Mouse (Mus musculus): ENCODE measurements around the gene Aars2. TPM values are rescaled to one million over a fixed set of nuclear protein-coding genes. Genes with fewer than 3 reads are reported as not detected.
A peak's percentile ranks its signal among the peaks of the same experiment; 100 is the strongest.

The Aars2 gene
- polyA plus RNA-seq (2012; rRNA removed), result 29.1 and 31.0 TPM in 2 replicates

DNA sequence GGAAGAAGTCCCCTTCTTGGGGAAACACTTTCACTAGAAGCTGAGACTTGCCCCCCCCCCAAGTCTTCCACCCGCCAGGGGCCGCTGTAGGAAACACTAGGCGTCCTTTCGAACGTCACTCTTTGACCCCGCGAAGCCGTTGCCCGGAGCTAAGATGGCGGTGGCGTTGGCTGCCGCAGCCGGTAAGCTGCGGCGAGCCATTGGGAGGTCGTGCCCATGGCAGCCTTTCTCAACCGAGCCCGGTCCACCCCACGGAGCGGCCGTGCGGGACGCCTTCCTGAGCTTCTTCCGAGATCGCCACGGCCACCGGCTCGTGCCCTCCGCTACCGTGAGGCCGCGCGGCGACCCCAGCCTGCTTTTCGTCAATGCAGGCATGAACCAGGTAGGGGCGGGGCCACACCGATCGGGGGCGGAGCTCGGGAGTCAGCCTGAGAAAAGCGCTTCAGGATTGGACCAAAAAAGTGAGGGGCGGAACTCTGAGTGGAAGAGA is at the start of gene Aars2:
Gene Aars2, plus strand, starts transcription at position 142 of the 490 bp plus-strand sequence.
- H3K4me3 ChIP-seq (ENCODE audit: insufficient read depth, low read length), result peak within 1 kb of the TSS; percentile 59
- peaks cover 4% of the 10 kb centered on the region for H3K4me1 ChIP-seq (ENCODE audit: control insufficient read depth, insufficient read depth, low read length)
- peak within 1 kb of the TSS; percentile 97 for H3K27ac ChIP-seq (ENCODE audit: insufficient read depth, low read length)
- TF ChIP-seq CTCF (IDR thresholded peaks at IDR 0.05; ENCODE audit: extremely low read depth, insufficient read depth, low read length), result peak; percentile 60
- TF ChIP-seq POLR2A (IDR thresholded peaks at IDR 0.05; ENCODE audit: extremely low read depth, insufficient read depth, low read length), result peak; percentile 45; the same call in 1 of the 2 replicates

DNA sequence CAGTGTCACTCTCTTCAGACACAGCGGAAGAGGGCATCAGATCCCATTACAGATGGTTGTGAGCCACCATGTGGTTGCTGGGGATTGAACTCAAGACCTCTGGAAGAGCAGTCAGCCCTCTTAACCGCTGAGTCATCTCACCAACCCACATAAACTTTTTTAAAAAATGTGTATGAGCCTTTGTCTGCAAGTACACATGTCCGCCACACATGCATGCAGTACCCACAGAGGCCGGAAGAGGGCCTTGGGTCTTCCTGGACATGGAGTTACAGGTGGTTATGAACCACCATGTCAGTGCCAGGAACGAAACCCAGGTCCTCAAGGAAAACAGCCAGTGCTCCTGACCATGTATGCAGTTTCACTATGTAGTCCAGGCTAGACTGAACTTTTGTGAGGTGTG is 49.2 kb upstream of the Aars2 start:
- H3K4me1 ChIP-seq (ENCODE audit: control insufficient read depth, insufficient read depth, low read length), result peaks cover 6% of the 10 kb centered on the region; the same call in 1 of the 2 replicates
- TF ChIP-seq CTCF (IDR thresholded peaks at IDR 0.05; ENCODE audit: extremely low read depth, insufficient read depth, low read length), result no peak
- TF ChIP-seq POLR2A (IDR thresholded peaks at IDR 0.05; ENCODE audit: extremely low read depth, insufficient read depth, low read length), result no peak
- H3K4me3 ChIP-seq (ENCODE audit: insufficient read depth, low read length), result no peak overlapping the region
- no peak overlapping the region for H3K27ac ChIP-seq (ENCODE audit: insufficient read depth, low read length)

DNA sequence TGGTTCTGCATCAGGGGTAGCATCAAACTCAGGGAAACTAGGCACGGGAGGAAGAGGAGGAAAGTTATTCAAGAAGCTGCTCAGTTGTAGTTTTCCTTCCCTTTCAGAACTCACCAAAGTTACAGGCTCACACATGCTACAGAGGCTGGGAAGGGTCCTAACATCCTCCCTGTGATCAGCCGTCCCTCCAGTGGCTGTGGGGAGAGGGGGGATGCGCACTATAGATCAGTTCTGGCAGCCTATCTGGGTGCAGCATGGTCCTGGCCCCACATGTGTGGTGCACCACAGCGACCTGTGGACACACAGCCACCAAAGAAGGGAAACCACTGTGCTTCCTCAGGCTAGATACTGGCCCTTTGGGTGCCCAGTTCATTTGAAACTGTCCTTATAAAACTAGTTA is 48.1 kb upstream of the Aars2 start:
- H3K27ac ChIP-seq (ENCODE audit: insufficient read depth, low read length), result no peak overlapping the region
- TF ChIP-seq POLR2A (IDR thresholded peaks at IDR 0.05; ENCODE audit: extremely low read depth, insufficient read depth, low read length), result no peak
- no peak for TF ChIP-seq CTCF (IDR thresholded peaks at IDR 0.05; ENCODE audit: extremely low read depth, insufficient read depth, low read length)
- H3K4me1 ChIP-seq (ENCODE audit: control insufficient read depth, insufficient read depth, low read length), result peaks cover 6% of the 10 kb centered on the region; the same call in 1 of the 2 replicates
- H3K4me3 ChIP-seq (ENCODE audit: insufficient read depth, low read length), result no peak overlapping the region

DNA sequence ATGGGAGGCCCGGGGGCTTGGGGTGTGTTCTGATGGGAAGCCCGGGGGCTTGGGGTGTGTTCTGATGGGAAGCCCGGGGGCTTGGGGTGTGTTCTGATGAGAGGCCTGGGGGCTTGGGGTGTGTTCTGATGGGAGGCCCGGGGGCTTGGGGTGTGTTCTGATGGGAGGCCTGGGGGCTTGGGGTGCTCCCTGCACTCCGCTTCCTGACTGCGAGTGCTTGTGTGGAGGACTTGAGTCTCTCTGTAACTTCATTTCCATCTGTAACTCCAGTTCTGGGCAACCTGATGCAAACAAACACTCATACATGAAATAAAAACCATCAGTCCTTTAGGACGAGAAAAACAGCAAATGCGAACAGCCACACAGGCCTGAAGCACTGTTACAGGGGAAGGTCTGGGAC is 47.6 kb upstream of the Aars2 start:
- Histone ChIP-seq H3K27ac (ENCODE audit: insufficient read depth, low read length) (no peak overlapping the region), H3K4me1 (ENCODE audit: control insufficient read depth, insufficient read depth, low read length) (peaks cover 6% of the 10 kb centered on the region; the same call in 1 of the 2 replicates), H3K4me3 (ENCODE audit: insufficient read depth, low read length) (no peak overlapping the region)
- TF ChIP-seq POLR2A (IDR thresholded peaks at IDR 0.05; ENCODE audit: extremely low read depth, insufficient read depth, low read length), result no peak
- TF ChIP-seq CTCF (IDR thresholded peaks at IDR 0.05; ENCODE audit: extremely low read depth, insufficient read depth, low read length), result no peak

DNA sequence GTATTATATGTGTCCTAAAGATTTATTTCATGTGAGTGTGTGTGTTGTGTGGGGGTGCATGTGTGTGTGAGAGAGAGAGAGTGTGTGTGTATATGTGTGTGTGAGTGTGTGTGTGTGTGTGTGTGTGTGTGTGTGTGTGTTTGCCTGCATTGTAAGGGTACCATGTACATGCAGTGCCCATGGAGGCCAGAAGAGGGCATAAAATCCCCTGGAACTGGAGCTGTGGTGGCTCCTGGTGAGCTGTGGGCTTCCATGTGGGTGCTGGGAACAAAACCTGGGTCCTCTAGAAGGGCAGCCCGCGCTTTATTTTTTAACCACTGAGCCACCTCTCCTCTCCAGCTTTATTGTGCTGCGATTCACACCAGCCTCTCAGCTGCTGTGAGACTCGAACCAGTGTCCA is 44.1 kb upstream of the Aars2 start:
- H3K27ac ChIP-seq (ENCODE audit: insufficient read depth, low read length), result no peak overlapping the region
- no peak for TF ChIP-seq POLR2A (IDR thresholded peaks at IDR 0.05; ENCODE audit: extremely low read depth, insufficient read depth, low read length)
- TF ChIP-seq CTCF (IDR thresholded peaks at IDR 0.05; ENCODE audit: extremely low read depth, insufficient read depth, low read length), result no peak
- no peaks in the 10 kb centered on the region for H3K4me1 ChIP-seq (ENCODE audit: control insufficient read depth, insufficient read depth, low read length)
- H3K4me3 ChIP-seq (ENCODE audit: insufficient read depth, low read length), result no peak overlapping the region

DNA sequence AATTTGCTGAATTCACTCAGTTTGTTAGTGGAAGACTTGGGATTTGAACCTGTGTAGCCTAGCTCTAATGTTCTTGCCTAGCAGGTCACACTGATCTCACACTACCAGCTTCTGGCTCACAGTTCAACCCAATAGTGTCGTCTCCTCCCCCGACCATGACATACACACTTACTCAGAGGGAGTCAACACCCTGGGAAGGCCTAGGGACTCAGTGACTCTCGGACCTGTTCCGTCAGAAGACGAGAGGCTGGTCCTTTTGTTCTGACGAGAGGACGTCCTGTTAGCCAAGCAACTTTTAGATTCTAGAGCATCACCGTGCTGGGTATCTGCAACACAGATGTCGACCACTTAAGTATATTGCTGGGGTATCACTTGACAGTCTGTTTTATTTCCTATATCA is 42.4 kb upstream of the Aars2 start:
- TF ChIP-seq POLR2A (IDR thresholded peaks at IDR 0.05; ENCODE audit: extremely low read depth, insufficient read depth, low read length) (no peak), CTCF (IDR thresholded peaks at IDR 0.05; ENCODE audit: extremely low read depth, insufficient read depth, low read length) (no peak)

DNA sequence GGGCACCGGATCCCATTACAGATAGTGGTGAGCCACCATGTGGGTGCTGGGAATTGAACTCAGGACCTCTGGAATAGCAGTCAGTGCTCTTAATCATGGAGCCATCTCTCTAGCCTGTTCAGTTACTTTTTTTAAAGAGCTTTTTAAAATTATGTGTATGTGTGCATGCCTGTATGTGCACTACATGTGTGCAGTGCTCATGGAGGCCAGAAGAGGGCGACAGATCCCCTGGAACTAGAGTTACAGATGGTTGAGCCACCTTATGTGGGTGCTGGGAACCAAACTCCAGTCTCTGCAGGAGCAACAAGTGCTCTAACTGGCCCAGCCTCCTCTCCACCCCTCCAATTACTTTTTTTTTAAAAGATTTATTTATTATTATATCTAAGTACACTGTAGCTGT is 39.9 kb upstream of the Aars2 start:
- no peak for TF ChIP-seq CTCF (IDR thresholded peaks at IDR 0.05; ENCODE audit: extremely low read depth, insufficient read depth, low read length)
- no peak for TF ChIP-seq POLR2A (IDR thresholded peaks at IDR 0.05; ENCODE audit: extremely low read depth, insufficient read depth, low read length)
- Histone ChIP-seq H3K27ac (ENCODE audit: insufficient read depth, low read length) (no peak overlapping the region), H3K4me3 (ENCODE audit: insufficient read depth, low read length) (no peak overlapping the region), H3K4me1 (ENCODE audit: control insufficient read depth, insufficient read depth, low read length) (0 out of 2 replicates have a peak, but pooled peaks cover 3% of the 10 kb centered on the region)

More for the DNA sequence above, 42.4 kb upstream of the Aars2 start:
- no peak overlapping the region for H3K27ac ChIP-seq (ENCODE audit: insufficient read depth, low read length)
- no peaks in the 10 kb centered on the region for H3K4me1 ChIP-seq (ENCODE audit: control insufficient read depth, insufficient read depth, low read length)
- H3K4me3 ChIP-seq (ENCODE audit: insufficient read depth, low read length), result no peak overlapping the region

DNA sequence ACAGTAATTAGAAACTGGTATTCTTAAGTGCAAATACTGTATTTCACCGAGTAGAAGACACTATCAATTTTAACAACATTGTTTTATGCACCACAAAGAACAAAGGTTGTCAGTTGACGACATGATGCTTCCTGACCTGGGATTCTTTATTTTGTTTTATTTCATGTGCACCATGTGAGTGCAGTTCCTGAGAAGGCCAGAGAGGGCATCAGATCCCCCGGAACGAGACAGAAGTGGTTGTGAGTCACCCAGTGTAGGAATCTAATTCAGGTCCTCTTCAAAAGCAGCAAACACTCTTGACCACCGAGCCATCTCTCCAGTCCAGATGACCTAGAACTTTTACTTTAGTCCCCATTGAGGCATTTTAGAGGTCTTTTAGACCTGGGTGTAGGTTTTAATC is 38.3 kb upstream of the Aars2 start:
- 0 out of 2 replicates have a peak, but pooled peaks cover 3% of the 10 kb centered on the region for H3K4me1 ChIP-seq (ENCODE audit: control insufficient read depth, insufficient read depth, low read length)
- TF ChIP-seq POLR2A (IDR thresholded peaks at IDR 0.05; ENCODE audit: extremely low read depth, insufficient read depth, low read length) (no peak), CTCF (IDR thresholded peaks at IDR 0.05; ENCODE audit: extremely low read depth, insufficient read depth, low read length) (no peak)
- H3K4me3 ChIP-seq (ENCODE audit: insufficient read depth, low read length), result no peak overlapping the region
- no peak overlapping the region for H3K27ac ChIP-seq (ENCODE audit: insufficient read depth, low read length)

DNA sequence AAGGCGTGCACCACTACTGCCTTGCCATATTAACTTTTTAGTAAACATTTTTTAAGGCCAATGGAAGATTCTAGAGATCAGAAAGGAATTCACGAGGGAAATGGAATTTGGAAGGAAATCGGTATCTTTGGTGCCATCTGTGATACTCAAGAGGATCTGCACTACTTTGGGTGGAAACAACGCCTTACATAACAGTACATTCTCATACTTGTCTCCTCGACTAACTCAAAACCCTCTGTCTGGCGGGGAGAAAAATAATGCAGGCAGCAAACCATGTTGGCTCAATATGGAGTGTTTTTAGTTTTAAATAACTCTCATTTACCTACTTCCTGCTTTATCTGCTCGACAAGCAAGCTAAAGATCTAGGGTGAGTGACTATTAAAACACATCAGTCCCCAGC is 35.9 kb upstream of the Aars2 start:
- Histone ChIP-seq H3K27ac (ENCODE audit: insufficient read depth, low read length) (peak overlapping the region; percentile 17; the same call in 1 of the 2 replicates), H3K4me1 (ENCODE audit: control insufficient read depth, insufficient read depth, low read length) (peaks cover 4% of the 10 kb centered on the region; the same call in 1 of the 2 replicates), H3K4me3 (ENCODE audit: insufficient read depth, low read length) (no peak overlapping the region)
- TF ChIP-seq POLR2A (IDR thresholded peaks at IDR 0.05; ENCODE audit: extremely low read depth, insufficient read depth, low read length) (no peak), CTCF (IDR thresholded peaks at IDR 0.05; ENCODE audit: extremely low read depth, insufficient read depth, low read length) (no peak)

DNA sequence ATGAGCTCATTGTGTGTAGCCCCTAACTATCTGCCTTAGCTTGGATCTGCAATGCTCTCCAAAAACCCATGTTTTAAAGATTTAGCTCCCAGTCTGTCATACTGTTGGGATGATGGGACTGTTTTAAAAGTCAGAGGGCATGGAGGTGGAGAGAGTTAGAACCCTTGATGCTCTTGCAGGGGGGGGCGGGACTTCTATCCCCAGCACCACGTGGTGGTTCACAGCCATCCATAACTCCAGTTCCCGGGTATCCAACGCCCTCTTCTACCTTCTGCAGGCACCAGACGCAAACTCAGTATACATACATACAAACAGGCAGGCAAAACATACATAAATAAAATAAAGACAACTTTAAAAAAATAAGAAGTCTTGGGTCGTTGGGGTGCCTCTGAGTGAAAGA is 33.0 kb upstream of the Aars2 start:
- H3K4me3 ChIP-seq (ENCODE audit: insufficient read depth, low read length), result no peak overlapping the region
- H3K4me1 ChIP-seq (ENCODE audit: control insufficient read depth, insufficient read depth, low read length), result peaks cover 4% of the 10 kb centered on the region; the same call in 1 of the 2 replicates
- TF ChIP-seq POLR2A (IDR thresholded peaks at IDR 0.05; ENCODE audit: extremely low read depth, insufficient read depth, low read length) (no peak), CTCF (IDR thresholded peaks at IDR 0.05; ENCODE audit: extremely low read depth, insufficient read depth, low read length) (no peak)
- H3K27ac ChIP-seq (ENCODE audit: insufficient read depth, low read length), result no peak overlapping the region

Measured in cortical plate, adult 2 months (tissue).